Mouse (Mus musculus): ENCODE measurements around the gene Map2k7.
A peak's percentile ranks its signal among the peaks of the same experiment; 100 is the strongest.
"Not testable (repeated sequence)": the region's sequence is repeated elsewhere in the genome, so short reads cannot be mapped to it uniquely, and the experiment has no call there.

Map2k7 gene

DNA sequence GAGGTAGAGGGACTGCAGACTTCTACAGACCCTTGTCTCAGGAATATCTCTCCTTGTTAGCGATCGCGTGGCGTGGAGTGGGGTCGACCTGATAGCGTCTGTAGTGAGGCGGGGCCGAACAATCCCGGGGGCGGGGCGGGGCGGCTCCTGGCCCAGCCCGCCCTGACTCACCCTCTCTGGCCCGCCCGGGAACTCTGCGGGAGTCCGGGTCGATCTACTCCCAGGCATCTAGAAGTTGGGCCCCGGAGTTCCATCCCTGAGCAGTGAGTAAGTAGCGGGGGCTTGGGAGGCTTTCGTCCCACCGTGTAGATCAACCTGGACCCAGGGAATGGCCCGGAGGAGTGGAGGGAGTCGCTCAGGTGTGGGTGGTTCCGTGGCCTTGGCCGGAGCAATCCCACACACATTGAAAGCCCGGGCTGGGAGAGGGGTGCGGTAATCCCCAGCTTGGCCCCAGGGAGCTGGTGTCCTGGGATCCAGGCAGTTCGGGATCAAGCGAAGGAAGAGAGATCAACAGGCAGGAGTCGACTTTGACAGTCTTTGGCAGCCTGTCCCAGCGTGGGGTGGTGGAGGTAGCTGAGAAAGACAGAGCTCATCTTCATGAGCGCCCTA, 11.7 kb upstream of the Map2k7 start, which contains the start of gene Lrrc8e:
Gene Lrrc8e (plus strand): TSS at position 89 of the 609 bp plus-strand sequence.
- DNase-seq = no peak

DNA sequence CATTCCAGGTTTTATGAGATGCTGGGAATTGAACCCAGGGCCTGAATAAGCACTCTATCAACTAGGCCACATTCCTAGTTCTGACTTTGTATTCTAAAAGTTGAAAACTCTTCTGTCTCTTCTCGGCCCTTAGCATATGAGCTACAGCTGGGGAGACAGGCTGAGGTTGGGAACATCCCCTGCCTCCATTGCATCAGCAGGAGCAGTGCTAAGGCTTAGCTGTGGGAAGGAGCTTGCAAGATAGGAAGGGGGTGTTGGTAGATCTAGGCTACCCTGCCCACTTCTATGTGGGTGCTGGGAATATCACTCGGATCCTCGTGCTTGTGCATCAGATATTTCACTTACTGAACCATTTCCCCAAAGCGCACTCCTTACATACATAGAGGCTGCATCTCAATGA, 10.6 kb upstream of the Map2k7 start:
- DNase-seq = no peak

DNA sequence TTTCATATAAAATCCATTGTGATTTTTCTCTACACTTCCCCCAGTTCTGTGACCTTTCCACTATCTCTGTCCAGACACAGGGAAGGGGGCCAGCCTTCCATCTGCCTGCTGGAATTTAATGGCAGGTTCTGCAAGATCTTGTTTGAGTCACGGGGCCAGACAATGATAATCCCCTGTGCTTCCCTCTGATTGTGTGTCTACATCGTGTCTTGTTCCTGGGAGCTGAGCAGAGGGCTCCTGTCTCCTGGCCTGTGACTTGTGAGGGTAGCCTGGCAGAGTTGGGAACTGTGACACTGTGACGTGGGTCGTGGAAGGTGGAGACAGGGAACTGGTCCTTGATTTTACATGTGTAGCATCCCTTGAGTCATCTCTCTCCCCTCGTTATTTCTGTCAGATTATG, 8.8 kb upstream of the Map2k7 start:
- DNase-seq = no peak

DNA sequence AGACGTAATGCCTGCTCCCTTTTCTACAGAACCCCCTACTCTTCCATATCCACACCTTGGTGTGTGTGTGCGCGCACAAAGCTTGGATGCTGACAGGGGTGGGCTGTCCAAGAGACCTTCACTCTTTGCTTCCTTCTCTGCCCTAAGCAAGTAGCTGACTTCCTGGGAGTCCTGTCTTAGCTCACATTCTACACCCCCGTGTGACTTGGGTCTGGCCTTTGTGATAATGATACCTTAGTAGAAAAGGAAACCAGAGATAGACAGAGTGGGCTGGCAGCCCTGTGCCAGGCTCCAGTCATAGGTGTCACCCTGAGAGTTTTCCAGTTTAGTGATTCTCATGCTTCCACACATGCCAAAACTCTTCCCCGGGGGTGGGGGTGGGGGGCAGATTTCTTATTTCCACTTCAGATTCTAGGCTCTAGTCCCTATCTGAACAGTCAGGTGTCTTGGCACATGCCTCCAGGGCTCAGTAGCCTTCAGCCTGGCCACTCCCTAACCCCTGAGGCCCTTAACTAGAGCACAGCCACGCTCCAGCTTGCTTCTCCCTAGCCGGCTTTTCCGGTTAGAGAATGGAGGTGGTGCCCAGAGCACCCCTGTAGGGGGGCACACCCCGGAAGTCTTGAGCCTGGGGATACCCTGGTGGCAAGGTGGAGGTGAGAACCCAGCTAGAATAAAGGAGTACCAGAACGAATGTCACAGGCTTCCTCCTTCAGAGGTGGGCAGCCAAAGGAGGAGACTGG, 7.8 kb upstream of the Map2k7 start:
- no peak for DNase-seq

DNA sequence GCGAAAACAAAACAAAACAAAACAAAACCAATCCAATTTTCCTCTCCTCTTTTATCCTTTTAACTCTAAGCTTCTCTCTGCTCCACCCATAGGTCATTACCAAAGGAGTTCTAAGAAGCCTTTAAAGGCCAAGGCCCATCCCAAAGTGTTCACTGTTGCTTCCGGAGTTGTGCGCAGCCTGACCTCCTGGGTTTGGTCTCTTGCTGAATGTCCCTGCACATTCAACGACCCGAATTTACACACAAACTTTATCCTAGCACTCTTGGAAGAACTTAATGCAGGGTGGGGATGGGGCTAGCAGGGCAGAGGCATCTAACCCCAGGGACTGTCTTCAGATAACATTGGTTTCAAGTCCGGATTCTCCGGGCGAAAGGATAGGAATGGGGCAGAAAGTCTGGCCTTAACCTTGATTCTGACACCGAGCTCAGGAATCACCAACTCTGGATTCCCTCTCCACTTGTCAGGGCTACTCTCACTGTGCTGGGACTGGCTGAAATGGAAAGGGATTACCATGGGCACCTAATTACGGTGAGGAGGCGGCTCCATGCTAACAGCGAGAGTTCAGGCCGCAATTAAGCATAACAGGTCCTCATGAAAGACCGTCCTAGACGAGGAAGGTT, 616 bp upstream of the Map2k7 start:
- DNase-seq = no peak

DNA sequence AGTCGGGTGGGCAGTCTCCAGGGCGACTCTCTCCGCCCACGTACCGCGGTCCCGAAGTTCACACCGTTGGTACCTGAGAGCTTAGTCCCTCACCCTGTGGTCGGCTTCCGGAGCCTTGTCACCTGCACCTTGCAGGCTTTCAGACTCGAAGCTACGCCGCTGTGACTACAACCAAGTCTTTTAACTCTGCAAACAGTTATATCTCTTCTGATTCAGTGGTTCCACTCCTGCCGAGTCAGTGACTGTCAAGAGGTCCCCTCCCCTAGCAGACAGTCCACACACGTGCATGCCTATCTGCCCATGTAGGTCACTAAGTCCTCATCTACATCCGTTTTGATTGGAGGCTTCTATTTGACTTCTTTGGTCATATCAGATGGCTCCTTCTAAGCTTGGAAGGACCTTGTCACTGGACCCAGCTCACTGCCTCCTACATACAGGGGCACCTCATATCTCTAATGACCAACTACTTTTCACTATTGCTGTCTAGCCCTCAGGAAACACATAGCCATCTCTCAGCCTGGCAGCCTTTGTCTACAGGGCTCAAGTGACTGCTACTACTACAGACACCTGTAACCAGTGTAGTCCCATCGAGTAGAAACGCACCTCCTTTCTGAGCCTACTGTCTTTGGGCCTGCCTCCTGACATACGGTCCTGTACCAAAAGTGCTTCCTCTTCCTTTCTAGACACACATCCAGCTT, 802 bp downstream of the Map2k7 start:
- DNase-seq = peak in 1 of 2 experiments; percentile 7

DNA sequence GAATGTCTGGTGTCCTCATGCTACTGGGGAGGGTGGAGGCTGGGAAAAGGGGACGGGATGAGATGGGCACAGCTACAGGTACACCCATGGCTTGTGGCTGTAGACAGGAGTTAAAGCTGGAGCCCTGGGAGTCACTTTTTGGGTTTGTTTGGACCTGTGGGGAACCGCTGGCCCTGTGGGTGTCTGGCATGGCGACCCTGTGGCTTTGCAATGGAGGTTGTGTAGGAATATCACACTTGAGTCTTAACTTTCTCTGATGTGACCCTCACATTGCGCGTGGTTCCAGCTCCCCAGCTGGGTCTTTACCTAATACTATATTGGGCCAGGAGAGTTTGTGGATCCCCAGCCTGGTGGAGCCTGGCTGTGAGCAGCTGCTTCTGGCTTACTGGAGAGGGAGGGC, 6.5 kb downstream of the Map2k7 start:
- DNase-seq = peak in 1 of 2 experiments; percentile 3

DNA sequence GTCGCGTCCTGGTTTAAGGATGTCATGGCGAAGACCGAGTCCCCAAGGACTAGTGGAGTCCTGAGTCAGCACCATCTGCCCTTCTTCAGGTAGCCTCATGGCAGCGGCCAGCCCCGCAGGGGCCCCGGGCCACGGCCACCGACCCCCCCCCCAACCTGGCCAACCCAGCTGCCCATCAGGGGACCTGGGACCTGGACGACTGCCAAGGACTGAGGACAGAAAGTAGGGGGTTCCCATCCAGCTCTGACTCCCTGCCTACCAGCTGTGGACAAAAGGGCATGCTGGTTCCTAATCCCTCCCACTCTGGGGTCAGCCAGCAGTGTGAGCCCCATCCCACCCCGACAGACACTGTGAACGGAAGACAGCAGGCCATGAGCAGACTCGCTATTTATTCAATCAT, 7.2 kb downstream of the Map2k7 start:
- DNase-seq = peak in 1 of 2 experiments; percentile 7

DNA sequence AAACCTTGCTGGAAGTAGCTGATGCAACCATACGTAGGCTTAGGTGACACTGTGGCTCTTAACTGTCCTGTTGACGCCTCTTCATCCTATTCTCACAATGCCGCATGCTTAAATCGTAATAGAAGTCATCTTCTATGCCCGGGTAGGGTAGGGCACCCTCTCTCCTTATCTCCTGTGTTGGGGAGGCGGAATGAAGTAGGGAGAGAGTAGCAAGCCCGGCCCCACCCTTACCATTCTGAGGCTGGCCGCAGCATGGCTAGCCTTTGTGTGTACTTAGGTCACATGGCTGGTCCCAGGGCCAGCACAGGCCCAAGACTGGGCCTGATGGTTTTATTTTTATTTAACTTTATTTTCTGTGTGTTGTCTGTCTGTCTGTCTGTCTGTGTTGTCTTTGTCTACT, 8.7 kb downstream of the Map2k7 start:
- no peak for DNase-seq

DNA sequence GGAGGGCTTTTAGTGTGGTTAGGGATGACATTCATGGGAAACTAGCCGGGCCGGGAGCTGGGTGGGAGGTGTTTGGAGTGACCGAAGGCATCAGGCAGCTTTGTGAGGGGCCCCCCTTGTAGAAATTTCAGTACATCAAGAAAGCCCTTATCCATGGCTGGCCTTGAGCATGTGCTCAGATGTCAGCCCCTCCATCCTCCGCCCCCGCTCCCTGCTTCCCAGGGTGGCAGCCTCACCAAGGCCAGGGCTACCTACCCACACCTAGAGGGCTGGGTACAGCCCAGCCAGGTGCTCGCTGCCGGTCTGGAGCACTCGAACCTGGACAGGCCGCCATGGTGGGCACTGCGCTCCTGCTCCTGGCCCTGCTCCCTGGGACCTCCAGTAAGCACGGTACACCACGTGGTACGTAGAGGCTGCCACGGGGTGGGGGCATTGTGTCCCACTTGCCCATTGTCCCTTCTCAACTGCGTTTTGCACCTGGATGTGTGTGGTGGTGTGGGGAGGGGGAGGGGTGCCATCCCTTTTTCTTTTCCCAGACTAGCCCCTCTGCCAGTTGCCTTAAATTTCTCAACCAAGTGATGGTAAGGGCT, 9.5 kb downstream of the Map2k7 start, which contains the start of gene Tgfbr3l:
Gene Tgfbr3l (plus strand): TSS at position 264 of the 590 bp plus-strand sequence.
- peak in 1 of 2 experiments; percentile 14 for DNase-seq

DNA sequence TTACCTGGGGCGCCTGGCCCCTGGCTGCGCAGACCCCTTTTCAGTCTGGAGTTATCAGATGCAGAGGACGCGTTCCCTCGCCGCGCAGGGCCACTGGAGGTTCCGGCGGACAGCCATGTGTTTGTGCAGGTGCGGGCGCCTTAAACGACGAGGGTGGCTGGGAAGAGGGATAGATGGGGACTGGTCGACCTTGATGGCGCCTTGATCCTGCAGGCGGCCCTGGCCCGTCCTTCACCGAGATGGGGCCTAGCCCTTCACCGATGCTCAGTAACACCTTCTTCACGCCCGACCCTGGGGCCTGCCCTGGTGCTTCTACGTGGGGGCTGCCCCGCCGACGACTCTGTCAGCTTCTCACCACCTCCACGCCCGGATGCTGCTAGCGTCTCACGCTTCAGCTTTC, 10.7 kb downstream of the Map2k7 start:
- DNase-seq = peak in 1 of 2 experiments; percentile 6

DNA sequence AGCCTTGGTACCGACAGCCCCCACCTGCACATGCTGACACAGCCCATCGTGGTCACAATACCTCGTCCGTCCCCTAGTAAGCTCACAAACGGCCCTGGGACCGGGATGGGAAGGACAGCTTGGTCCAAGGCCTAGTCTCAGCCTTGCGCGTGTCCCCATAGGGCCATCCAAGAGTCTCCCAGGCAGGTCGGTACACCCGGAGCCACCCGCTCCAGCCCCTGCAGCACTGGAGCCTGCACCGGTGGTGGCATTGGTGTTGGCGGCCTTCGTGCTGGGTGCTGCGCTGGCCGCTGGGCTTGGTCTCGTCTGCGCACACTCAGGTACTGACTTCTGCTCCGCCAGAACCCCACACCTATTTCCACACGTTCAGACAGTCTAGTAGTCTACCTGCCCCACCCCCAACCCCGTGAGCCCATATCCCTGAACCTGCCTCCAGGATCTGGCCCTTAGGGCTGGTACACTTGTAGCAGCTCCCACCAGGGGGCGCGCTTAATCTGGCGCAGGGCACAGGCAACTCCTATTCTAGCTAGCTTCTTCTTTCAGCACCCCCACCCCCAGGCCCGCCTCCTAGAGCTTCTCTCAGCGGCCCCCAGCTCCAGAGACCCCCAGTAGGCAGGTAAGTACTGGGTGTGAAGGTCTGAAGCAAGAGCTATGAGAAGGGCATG, 11.9 kb downstream of the Map2k7 start:
- peak; percentile 80 for DNase-seq

DNA sequence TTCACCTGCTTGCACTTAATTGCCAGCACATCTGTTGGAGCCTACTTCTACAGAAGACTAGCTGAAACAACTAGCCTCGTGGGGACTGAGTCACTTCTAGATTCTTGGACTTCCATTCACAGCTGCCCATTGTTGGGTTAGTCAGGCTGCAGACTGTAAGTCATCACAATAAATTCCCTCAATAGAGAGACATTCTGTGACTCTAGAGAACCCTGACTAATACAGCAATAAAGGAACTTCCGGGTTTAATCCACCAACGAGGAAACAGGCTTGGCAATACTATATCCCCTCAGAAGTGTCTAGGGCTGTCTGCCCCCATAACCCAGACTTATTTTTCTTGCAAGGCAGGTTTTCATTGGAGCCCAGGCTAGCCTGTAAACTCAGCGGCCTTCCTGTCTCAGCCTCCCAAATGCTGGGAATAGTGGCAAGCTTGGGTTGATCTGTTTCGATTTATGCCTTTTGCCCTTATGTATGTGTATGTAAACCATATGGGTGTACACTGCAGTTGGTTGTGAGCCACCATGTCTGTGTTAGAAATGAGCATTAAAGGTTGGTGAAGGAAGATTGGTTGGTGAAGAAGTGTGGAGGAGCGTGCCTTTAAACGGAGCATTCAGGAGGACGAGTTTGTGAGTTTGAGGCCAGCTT, 13.7 kb downstream of the Map2k7 start:
- no peak for DNase-seq

DNA sequence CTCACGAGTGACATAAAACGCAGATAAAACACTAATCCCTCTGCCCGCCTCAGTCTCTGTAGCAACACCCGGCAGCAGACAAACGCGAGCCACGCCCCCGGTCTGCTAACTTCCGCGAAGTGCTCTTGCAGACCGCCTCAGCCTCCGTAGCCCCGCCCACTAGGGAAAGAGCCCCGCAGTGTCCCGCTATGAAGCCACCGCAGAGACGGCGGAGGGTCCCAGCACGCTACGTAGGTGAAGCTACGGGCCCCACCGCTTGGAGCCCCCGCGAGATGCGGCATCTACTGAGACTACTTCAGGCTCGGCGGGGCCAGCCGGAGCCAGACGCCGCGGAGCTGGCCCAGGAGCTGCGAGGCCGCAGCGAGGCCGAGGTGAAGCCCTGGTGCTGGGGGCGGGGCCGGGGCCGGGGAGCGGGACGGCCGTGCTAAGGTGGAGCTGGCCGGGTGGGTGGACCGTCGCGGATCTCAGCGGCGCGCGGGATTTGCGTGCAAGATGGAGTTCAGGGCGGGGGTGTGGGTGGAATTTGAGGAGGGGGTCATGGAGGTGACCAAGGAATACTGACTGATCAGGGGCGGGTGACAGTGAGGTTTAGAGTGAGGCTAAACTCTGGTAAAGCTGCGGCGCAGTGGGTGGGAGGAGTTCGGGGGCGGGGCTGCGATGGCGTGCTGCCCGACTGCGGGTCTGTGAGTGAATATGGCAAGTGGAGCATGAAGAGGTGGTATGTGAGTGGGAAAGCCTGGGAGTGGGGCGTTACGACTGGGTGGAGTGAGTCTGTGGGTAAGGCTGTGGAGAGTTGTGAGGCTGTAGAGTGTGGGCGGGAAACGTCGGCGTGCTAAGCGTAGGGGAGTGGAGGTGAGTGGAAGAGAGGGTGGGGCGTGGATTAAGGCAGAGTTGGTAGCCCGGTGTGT, 14.6 kb downstream of the Map2k7 start, which contains the start of gene Snapc2:
Gene Snapc2 (plus strand): TSS at position 147 of the 908 bp plus-strand sequence.
- peak; percentile 95 for DNase-seq

DNA sequence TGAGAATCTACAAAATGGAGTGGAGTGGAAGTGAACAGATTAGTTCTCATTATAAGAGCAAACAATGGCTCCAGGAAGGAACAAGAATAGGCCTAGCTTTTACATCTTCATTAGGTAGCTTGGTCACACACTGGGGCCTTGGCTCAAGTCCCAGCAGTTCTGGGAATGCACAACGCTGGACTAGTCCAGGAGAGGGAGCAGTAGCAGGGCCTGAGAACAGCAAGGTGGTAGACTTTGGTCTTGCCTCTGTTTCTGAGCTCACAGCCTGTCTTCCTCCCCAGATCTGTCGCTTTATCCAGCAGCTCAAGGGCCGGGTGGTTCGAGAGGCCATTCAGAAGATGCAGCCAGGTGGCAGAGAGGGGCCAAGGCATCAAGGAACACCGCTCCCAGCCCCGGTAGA, 15.5 kb downstream of the Map2k7 start:
- no peak for DNase-seq

DNA sequence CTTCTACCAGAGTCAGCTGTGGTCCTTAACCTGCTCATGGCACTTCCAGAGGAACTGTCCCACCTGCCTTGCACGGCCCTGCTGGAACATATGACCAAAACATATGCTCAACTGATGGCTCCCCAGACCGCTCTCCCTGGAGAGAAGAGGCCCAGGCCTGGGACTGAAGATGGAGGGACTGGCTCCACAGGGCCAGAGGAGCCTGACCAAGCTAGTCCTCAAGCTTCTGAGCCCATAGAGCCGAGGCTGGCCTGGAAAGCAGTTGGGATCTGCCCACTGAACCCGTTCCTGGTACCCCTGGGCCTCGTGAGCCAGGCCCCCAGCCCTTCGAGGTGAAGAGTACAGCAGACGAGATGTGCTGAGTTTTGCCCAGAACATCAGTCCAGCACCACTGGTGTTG, 16.9 kb downstream of the Map2k7 start:
- DNase-seq = not testable (repeated sequence)

DNA sequence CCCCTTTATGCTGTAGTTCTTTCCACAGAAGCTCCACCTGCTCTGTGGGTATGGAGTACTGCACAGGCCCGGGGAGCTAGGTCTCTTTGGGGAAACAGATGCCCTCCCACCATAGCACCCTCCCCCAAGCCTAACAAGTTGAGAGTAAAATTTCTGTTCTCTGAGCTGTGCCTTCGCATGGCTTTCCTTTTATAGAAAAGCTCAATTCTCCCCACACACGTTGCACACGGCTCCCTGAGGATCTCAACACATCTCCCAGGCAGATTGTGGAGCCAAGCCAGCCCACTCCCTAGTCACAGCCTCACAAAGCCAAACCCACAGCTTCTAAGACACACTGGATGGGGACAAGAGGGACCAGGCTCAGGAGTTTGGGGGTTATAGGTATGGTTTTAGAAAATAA, 18.4 kb downstream of the Map2k7 start:
- no peak for DNase-seq

DNA sequence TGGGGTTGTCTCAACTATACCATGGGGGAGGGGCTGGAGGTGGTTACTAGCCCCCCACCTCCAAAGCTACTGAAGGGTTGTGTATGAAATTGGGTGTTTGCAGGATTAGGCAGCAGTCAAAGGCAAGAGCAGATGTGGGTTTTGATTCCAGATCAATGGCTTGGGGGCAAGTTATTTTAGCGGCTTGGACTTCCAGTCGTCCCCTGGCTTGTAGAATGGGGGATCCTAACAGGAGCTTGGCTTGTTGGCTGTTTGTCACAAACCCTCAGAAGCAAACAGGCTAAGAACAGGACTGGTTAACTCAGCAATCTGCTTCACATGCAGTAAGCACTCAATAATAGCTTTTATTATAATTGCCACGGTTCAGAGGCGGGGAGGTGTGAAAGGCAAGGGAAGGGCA, 18.8 kb downstream of the Map2k7 start:
- DNase-seq = no peak

DNA sequence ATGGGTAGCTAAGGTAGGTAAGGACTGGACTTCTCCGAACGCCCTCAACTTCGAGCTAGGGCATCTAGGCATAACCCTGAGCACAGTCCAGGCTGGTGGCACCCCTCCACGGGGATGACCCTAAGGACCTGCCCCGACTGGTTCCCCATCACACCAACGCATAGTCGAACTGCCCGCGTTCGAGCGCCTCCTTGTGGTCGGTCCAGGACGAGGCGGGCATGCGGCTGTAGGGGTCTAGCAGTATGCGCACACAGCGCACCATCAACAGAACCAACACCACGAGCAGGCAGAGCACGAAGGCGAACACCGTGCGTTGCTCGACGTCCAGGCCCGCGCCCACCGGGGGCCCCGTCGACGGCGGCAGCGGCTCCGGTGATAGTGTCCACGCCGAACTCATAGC, 19.7 kb downstream of the Map2k7 start:
- peak; percentile 83 for DNase-seq

DNA sequence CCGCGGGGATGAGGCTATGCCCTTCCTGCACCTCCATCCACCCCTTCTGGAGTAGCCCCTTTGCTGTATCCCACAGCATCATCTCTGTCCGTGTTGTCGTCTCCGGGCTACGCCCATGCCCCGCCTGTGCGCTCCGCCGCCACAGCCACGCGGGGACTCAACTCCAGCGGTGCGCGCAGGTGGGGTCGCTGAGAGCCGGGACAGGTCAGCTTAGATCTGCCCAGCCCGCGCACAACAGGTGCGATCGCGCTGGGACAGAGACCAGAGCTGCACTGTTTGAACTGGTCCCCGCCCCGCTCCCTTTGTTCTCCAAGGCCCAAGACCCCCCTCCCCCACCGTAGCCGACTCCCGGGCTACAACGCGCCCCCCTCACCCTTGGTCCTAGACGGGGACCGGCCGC, 20.1 kb downstream of the Map2k7 start:
- peak in 1 of 2 experiments; percentile 48 for DNase-seq

Measured in thymus, postnatal 36 days (tissue).